Mouse (Mus musculus): ENCODE data around the gene Cdca7l.

Cdca7l gene

GRCm38 (mm10) chr12:117810074-117810473 is 6.0 kb downstream of the Cdca7l start:
- no peak for DNase-seq

- peak; percentile 11 for DNase-seq
Observed at GRCm38 (mm10) chr12:117820138-117820858, 16.2 kb downstream of the Cdca7l start.

- no peak for DNase-seq
Observed at GRCm38 (mm10) chr12:117820859-117821221, 16.8 kb downstream of the Cdca7l start.

- no peak for DNase-seq
Observed at GRCm38 (mm10) chr12:117821394-117821793, 17.3 kb downstream of the Cdca7l start.

- peak; percentile 33 for DNase-seq
Observed at GRCm38 (mm10) chr12:117828350-117828749, 24.3 kb downstream of the Cdca7l start.

- no peak for DNase-seq
Observed at GRCm38 (mm10) chr12:117831351-117831961, 27.4 kb downstream of the Cdca7l start.

GRCm38 (mm10) chr12:117832190-117832589 is 28.1 kb downstream of the Cdca7l start:
- no peak for DNase-seq

GRCm38 (mm10) chr12:117834652-117835051 is 30.6 kb downstream of the Cdca7l start:
- DNase-seq, result no peak

- DNase-seq, result no peak
Observed at GRCm38 (mm10) chr12:117835371-117835770, 31.3 kb downstream of the Cdca7l start.

GRCm38 (mm10) chr12:117837376-117837775 is 33.3 kb downstream of the Cdca7l start:
- DNase-seq, result no peak

GRCm38 (mm10) chr12:117840705-117841104 is 36.6 kb downstream of the Cdca7l start:
- DNase-seq, result no peak

GRCm38 (mm10) chr12:117842676-117843075 is 38.6 kb downstream of the Cdca7l start:
- no peak for DNase-seq

GRCm38 (mm10) chr12:117843302-117844074 is 39.4 kb downstream of the Cdca7l start:
- DNase-seq, result peak; percentile 76

- no peak for DNase-seq
Observed at GRCm38 (mm10) chr12:117844075-117844408, 40.0 kb downstream of the Cdca7l start.

- DNase-seq, result no peak
Observed at GRCm38 (mm10) chr12:117844917-117845316, 40.8 kb downstream of the Cdca7l start.

- no peak for DNase-seq
Observed at GRCm38 (mm10) chr12:117848621-117849020, 44.5 kb downstream of the Cdca7l start.

- DNase-seq, result no peak
Observed at GRCm38 (mm10) chr12:117850472-117850871, 46.4 kb downstream of the Cdca7l start.

- peak; percentile 45 for DNase-seq
Observed at GRCm38 (mm10) chr12:117853316-117853715, 49.2 kb downstream of the Cdca7l start.

- DNase-seq, result no peak
Observed at GRCm38 (mm10) chr12:117857023-117857422, 52.9 kb downstream of the Cdca7l start.

- DNase-seq, result no peak
Observed at GRCm38 (mm10) chr12:117857884-117858283, 53.8 kb downstream of the Cdca7l start.

- DNase-seq, result no peak
Observed at GRCm38 (mm10) chr12:117860840-117861239, 56.8 kb downstream of the Cdca7l start.

- no peak for DNase-seq
Observed at GRCm38 (mm10) chr12:117861249-117861648, 57.2 kb downstream of the Cdca7l start.

- no peak for DNase-seq
Observed at GRCm38 (mm10) chr12:117862655-117863054, 58.6 kb downstream of the Cdca7l start.

Measured in kidney, postnatal 14 days (tissue).